Mouse (Mus musculus): ENCODE data around the gene Wdr31. TPM values are rescaled to one million over a fixed set of nuclear protein-coding genes. Genes with fewer than 3 reads are reported as not detected.
"Not testable (repeated sequence)": the region's sequence is repeated elsewhere in the genome, so short reads cannot be mapped to it uniquely, and the experiment has no call there.

Wdr31 gene
- polyA plus RNA-seq, 1 experiment: 8.0 TPM

DNA sequence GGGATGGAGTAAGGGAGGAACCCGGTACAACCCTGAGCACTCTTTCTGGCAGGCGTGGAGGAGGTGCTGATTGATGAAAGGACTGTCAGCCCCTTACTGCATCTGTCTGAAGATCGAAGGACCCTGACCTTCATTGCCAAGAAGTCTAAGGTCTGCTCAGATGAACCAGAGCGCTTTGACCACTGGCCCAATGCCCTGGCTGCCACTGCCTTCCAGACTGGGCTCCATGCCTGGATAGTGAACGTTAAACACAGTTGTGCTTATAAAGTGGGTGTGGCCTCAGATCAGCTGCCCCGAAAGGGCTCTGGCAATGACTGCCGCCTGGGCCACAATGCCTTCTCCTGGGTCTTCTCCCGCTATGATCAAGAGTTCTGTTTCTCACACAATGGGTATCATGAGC is 25.2 kb upstream of the Wdr31 start:
- TF ChIP-seq CTCF (IDR thresholded peaks at IDR 0.05; ENCODE audit: borderline replicate concordance, extremely low read depth, insufficient read depth, insufficient read length): no peak
- no peak for TF ChIP-seq POLR2A (IDR thresholded peaks at IDR 0.05; ENCODE audit: borderline replicate concordance, extremely low read depth, insufficient read depth, insufficient read length, poor library complexity, severe bottlenecking)
- no peak for DNase-seq (ENCODE audit: low read depth)

DNA sequence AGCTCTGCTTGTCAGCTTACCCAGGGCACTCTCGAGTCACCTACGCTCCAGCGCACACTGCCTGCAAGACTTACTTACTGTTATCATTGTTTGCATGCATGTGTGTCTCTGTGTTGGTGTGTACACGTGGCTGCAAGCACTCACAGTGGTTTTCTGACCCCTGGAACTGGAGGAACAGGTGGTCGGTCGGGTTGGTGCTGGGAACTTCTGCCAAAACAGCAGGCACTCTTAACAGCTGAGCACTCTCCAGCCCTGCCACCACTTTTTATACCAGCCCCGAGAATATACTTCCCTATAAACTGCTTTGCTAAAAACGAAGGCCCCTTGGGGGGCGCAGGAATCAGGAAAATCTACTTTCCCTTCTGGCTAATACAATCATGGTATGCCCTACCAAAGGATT is 23.5 kb upstream of the Wdr31 start:
- TF ChIP-seq POLR2A (IDR thresholded peaks at IDR 0.05; ENCODE audit: borderline replicate concordance, extremely low read depth, insufficient read depth, insufficient read length, poor library complexity, severe bottlenecking): no peak
- no peak for TF ChIP-seq CTCF (IDR thresholded peaks at IDR 0.05; ENCODE audit: borderline replicate concordance, extremely low read depth, insufficient read depth, insufficient read length)
- no peak for DNase-seq (ENCODE audit: low read depth)

DNA sequence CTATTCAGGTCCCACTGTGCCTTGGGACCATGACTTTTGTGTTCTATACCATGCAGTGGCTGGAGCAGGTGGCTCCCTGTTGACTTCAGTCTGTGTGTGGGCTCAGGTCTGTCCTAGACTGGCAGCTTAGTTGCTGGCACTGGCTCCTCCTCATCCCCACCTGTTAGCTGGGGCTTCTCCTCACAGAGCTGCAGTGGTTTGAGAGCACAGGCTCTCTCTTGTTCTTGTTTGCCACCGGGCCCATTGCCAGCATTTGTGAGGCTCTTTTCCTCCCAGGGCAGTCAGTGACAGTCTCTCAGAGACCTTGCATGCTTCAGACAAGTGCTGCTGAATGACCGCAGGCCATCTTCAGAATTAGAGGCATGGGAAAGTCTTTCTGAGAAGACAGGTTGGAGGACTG is 22.0 kb upstream of the Wdr31 start:
- TF ChIP-seq CTCF (IDR thresholded peaks at IDR 0.05; ENCODE audit: borderline replicate concordance, extremely low read depth, insufficient read depth, insufficient read length) (no peak), POLR2A (IDR thresholded peaks at IDR 0.05; ENCODE audit: borderline replicate concordance, extremely low read depth, insufficient read depth, insufficient read length, poor library complexity, severe bottlenecking) (no peak)
- no peak for DNase-seq (ENCODE audit: low read depth)

DNA sequence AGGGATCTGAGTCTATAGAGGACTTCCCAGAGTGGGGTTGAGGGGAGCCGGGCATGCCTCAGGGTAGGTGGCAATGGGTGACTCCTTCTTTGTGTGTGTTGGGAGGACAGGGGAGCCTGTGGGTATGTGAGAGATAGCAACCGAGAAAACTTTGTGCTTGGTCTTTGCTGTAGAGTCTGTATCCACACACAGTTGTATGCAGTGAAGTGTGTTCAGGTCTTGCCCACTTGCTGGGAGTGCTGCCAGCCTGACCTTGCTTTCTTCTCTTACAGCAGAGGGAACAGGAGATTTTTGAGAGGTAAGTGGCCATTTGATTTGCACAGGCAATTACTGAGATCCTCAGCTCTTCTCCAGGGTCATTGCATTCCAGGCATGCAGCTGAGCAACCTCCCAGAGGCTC is 17.2 kb upstream of the Wdr31 start:
- TF ChIP-seq CTCF (IDR thresholded peaks at IDR 0.05; ENCODE audit: borderline replicate concordance, extremely low read depth, insufficient read depth, insufficient read length) (no peak), POLR2A (IDR thresholded peaks at IDR 0.05; ENCODE audit: borderline replicate concordance, extremely low read depth, insufficient read depth, insufficient read length, poor library complexity, severe bottlenecking) (no peak)
- no peak for DNase-seq (ENCODE audit: low read depth)

DNA sequence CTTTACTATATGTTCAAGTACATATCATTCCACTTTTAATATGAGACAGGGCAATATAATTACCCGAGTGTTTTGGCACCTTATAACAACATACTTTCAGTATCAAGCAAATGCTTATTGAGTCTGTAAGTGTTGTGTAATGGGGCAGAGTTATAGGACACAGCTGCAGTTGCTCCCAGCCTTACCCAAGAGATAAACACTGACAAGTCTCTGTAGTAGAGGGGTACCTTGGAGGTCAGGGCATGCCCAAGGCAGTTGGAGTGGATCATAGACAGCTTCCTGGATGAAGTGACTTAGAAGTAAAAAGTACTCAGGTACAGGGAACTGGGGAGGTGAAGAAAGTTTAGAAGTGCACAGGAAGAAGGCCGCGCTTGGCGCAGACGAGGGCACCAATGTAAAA is 16.5 kb upstream of the Wdr31 start:
- DNase-seq (ENCODE audit: low read depth): no peak
- TF ChIP-seq POLR2A (IDR thresholded peaks at IDR 0.05; ENCODE audit: borderline replicate concordance, extremely low read depth, insufficient read depth, insufficient read length, poor library complexity, severe bottlenecking): no peak
- no peak for TF ChIP-seq CTCF (IDR thresholded peaks at IDR 0.05; ENCODE audit: borderline replicate concordance, extremely low read depth, insufficient read depth, insufficient read length)

DNA sequence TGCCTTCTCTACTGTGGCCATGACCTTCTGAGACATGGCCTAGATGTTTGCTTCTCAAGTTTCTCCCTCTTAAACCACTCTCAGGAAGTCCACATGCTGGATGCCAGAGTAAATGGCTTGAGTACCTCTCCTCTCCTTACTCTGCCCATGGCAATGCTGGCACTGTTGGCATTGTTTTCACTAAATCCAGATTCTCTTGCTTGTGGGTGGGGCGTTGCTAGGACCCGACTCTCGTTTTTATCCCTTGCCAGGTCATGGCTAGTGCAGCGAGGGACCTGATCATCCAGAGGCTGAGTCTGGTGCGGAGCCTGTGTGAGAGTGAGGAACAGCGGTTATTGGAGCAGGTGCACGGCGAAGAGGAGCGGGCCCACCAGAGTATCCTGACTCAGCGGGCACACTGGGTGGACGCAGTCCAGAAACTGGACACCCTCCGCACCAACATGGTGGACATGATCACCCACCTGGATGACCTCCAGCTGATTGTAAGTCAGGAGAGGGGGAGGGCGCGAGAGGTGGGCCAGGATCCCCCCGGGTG is 15.5 kb upstream of the Wdr31 start:
- no peak for TF ChIP-seq CTCF (IDR thresholded peaks at IDR 0.05; ENCODE audit: borderline replicate concordance, extremely low read depth, insufficient read depth, insufficient read length)
- TF ChIP-seq POLR2A (IDR thresholded peaks at IDR 0.05; ENCODE audit: borderline replicate concordance, extremely low read depth, insufficient read depth, insufficient read length, poor library complexity, severe bottlenecking): no peak
- no peak for DNase-seq (ENCODE audit: low read depth)

DNA sequence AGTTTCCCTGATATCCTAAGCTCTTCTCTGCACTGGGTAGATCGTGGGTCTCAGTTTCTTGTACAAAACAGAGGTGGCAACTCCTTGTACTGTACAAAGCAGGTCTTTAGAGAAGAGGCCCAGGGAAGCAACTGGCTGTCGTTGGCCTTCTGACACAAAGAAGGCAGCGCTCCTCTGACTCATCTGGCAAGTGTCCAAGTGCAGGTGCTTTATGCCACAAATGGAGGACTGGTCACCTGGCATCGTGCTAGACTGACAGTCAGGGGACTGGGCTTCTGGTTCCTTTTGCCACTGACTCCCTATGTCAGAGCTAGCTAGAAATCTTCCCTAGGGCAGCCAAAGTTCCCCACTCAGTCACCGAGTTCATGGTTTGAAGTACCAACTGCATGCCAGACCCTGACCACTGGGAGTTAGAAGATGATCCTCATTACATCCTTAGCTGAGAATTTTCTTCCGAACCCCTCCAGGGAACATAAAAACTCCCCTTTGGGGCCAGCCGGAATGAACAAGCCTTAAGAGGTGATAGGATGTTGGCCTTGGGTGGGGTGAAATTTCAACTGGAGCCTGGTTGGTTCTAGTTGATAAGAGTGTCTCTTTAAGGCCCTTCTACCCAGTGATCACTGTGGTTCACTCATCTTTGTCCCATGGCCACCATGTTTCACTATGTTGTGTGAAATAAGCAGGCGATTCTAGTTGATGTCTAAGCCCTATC is 14.9 kb upstream of the Wdr31 start:
- no peak for TF ChIP-seq CTCF (IDR thresholded peaks at IDR 0.05; ENCODE audit: borderline replicate concordance, extremely low read depth, insufficient read depth, insufficient read length)
- TF ChIP-seq POLR2A (IDR thresholded peaks at IDR 0.05; ENCODE audit: borderline replicate concordance, extremely low read depth, insufficient read depth, insufficient read length, poor library complexity, severe bottlenecking): no peak
- no peak for DNase-seq (ENCODE audit: low read depth)

DNA sequence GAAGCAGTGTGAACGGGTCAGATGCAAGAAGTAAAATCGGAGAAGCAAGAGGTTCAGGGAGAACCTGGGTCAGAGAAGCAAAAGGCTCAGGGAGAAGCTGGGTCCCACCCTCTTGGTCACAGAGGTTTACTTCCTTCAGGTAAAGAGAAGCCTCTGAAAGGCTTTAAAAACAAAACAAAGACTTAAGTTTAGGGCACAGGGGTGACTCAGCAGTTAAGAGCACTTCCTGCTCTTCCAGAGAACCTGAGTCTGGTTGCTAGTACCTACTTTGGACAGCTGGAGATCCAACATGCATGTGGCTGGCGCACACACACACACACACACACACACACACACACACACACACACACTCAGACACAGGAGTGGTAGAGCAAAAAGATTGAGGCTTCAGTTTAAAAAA is 14.2 kb upstream of the Wdr31 start:
- DNase-seq (ENCODE audit: low read depth): no peak
- TF ChIP-seq POLR2A (IDR thresholded peaks at IDR 0.05; ENCODE audit: borderline replicate concordance, extremely low read depth, insufficient read depth, insufficient read length, poor library complexity, severe bottlenecking) (no peak), CTCF (IDR thresholded peaks at IDR 0.05; ENCODE audit: borderline replicate concordance, extremely low read depth, insufficient read depth, insufficient read length) (no peak)

DNA sequence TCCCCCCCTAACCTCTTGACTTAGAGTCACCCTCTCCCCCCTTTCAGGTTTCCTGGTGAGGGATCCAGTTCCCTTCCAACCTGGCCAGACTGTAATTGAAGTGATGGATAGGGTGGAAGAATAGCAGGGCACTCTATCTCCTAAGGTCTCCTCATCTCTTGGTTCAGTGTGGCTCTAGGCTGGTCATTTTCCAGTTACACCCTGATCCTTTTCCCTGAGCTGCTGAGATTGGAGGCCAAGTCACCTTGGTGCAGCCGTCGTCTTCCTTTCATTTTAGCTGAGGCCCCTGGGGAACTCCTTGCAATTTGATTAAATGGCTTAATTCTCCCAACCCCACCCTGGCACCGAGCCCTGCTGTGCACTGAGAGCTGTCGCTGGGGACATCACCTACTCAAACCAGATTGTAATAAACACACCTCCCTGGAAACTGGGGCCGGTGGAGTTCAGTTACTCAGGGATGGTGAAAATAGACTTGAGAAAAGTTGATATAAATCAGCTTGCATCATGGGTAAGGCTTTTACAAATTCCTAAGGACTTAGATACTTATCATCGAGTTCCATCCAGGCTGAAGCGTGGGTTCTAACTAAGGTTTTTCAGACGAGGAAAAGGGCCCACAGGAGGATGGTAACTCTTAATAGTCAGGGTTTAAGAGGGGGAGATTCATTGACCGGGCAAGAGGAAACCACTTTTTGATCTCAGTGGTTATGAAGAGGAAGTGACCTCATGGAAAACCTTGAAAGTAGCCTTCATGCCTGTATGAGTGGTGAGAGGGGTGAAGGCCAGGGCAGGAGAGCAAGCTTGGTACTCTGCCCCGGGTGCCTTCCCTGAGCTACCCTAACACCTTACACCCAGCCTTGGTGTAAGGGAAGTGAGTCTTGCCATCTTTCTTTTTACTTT is 10.3 kb upstream of the Wdr31 start:
- DNase-seq (ENCODE audit: low read depth): no peak
- TF ChIP-seq POLR2A (IDR thresholded peaks at IDR 0.05; ENCODE audit: borderline replicate concordance, extremely low read depth, insufficient read depth, insufficient read length, poor library complexity, severe bottlenecking): no peak
- no peak for TF ChIP-seq CTCF (IDR thresholded peaks at IDR 0.05; ENCODE audit: borderline replicate concordance, extremely low read depth, insufficient read depth, insufficient read length)

DNA sequence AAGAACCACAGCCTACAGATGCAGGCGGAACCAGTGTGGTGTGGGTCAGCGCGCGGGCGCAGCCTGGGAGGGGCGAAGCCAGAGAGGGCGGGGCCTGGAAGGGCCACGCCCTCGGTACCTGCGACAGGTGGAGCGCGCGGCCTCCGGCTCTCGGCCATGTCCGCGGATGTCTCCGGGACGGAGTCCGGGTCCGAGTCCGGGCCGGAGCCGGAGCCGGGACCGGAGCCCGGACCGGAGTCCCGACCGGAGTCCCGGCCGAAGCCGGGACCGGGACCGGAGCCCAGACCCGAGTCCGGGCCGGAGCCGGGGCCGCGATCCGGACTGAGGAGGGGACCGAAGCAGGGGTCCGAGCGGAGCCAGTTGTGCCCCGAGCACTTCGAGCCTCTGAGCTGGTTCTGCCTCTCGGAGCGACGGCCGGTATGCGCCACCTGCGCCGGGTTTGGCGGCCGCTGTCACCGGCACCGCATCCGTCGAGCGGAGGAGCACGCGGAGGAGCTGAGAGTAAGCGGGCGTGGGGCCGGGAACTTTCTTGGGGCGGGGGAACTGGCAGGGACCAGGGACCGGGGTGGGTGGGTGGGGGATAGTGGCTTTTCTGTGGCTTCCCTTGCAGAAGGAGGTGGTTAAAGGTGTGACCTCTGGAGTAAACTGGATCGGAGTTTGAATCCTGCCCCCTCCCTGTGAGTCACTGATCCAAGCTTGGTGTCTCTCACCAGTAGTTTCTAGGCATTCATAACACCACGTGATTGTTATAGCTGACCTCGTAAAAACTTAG is 9.4 kb upstream of the Wdr31 start, which contains the start of gene Bspry:
Bspry (plus strand) TSS at position 117 of the 772 bp plus-strand sequence.
- peak; percentile 23 for DNase-seq (ENCODE audit: low read depth)
- no peak for TF ChIP-seq POLR2A (IDR thresholded peaks at IDR 0.05; ENCODE audit: borderline replicate concordance, extremely low read depth, insufficient read depth, insufficient read length, poor library complexity, severe bottlenecking)

DNA sequence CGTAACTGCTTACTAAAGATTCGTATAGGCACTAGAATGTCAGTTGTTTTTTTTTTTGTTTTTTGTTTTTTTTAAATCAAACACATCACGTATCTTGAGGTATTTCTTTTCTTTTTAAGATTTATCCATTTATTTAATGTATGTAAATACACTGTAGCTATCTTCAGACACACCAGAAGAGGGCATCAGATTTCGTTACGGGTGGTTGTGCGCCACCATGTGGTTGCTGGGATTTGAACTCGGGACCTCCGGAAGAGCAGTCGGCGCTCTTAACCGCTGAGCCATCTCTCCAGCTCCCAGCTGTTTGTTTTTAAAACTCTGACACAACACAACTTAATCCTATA is 8.9 kb upstream of the Wdr31 start:
- not testable (repeated sequence) for DNase-seq (ENCODE audit: low read depth)

All from brain, embryonic 14.5 days (tissue).